Mouse (Mus musculus): ENCODE results near the gene Psmc3.
A peak's percentile ranks its signal among the peaks of the same experiment; 100 is the strongest.
"Not testable (repeated sequence)": the region's sequence is repeated elsewhere in the genome, so short reads cannot be mapped to it uniquely, and the experiment has no call there.

Gene Psmc3

GRCm38 (mm10) chr2:91082844-91083243 lies 29.0 kb downstream of the Psmc3 start:
- DNase-seq = no peak

DNA sequence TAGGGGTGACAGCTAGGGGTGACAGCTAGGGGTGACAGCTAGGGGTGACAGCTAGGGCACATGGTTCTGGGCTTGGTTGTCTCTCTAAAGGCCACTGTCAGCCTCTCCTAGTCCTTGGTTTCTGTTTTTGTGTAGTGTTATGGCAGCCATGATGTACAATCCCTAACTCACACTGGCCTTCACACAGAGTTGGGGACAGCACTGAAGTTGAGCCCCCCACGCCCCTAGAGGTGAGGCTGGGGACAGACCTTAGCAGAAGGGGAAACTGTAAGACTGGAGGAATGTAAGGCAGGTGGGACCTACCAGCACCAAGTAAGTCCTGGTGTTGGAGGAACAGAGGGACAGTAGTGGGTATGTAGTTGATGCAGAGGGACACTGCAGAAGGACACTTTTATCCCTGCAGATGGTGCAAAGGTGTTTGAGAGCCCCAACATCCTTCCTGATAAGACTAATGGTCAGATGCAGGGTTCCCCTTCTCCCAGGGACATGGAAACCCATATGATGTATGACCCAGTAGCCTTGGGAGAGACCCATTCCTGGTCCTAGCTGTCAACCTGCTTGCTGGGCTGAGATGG lies 29.6 kb downstream of the Psmc3 start:
- DNase-seq = no peak

GRCm38 (mm10) chr2:91084179-91084820 lies 30.5 kb downstream of the Psmc3 start:
- no peak for DNase-seq

- DNase-seq = no peak
Measured at GRCm38 (mm10) chr2:91085494-91086391, 31.9 kb downstream of the Psmc3 start.

GRCm38 (mm10) chr2:91086392-91087237 lies 32.8 kb downstream of the Psmc3 start:
- no peak for DNase-seq

GRCm38 (mm10) chr2:91087453-91087852 lies 33.6 kb downstream of the Psmc3 start:
- DNase-seq = no peak

DNA sequence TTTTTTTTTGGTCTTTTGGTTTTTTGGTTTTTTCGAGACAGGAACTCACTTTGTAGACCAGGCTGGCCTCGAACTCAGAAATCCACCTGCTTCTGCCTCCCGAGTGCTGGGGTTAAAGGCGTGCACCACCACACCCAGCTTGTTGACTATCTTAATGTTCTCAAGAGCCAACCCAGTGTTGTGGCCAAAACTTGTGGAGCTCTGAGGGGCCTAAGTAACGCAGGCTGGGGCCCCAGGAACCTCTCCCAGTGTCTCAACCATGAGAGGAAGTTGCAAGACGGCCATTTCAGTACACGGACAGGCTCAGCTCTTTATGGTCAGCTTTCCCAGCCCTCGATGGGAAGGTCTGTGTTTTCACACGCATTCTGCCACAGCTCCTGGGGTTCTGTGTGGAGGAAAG lies 35.2 kb downstream of the Psmc3 start:
- DNase-seq = no peak

DNA sequence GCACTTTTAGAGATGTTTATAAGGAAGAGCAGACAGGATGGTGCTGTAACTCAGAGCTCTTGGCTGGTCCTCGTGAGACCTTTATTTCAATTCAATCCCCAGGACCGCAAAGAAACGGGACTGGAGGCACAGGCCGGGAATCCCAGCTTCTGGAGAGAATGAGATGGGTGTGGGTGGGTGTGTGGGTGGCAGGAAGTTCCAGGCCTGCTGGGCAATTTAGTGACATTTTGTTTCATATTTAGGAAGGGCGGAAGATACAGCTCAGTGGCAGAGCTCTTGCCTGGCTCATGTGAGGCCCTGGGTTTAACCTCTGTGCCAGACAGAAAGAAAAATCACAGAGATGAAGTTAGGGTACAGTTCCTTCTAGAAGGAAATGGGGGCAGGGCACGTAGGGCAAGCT lies 36.4 kb downstream of the Psmc3 start:
- no peak for DNase-seq

- DNase-seq = no peak
Measured at GRCm38 (mm10) chr2:91090827-91091226, 37.0 kb downstream of the Psmc3 start.

DNA sequence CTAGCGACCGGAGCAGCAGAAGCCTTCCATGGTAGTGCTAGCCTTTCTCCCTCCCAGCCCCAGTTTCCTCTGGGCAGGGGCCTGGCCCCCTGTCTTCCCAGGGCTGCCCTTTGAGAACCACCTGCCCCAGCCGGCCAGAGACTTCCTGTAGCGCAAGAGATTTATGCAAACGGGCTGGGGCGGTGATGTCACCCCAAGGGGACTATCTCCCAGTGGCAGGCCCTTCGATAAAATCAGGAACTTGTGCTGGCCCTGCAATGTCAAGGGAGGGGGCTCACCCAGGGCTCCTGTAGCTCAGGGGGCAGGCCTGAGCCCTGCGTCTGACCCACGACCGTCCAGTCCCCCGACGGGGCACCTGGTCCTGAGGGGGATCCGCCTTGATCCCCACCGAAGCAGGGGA lies 42.7 kb downstream of the Psmc3 start:
- DNase-seq = no peak

GRCm38 (mm10) chr2:91097015-91097414 lies 43.2 kb downstream of the Psmc3 start:
- DNase-seq = no peak

GRCm38 (mm10) chr2:91098156-91098555 lies 44.3 kb downstream of the Psmc3 start:
- no peak for DNase-seq

GRCm38 (mm10) chr2:91101124-91101740 lies 47.4 kb downstream of the Psmc3 start:
- peak; percentile 90 for DNase-seq

GRCm38 (mm10) chr2:91108156-91108555 lies 54.3 kb downstream of the Psmc3 start:
- DNase-seq = no peak

GRCm38 (mm10) chr2:91109241-91109640 lies 55.4 kb downstream of the Psmc3 start:
- no peak for DNase-seq

DNA sequence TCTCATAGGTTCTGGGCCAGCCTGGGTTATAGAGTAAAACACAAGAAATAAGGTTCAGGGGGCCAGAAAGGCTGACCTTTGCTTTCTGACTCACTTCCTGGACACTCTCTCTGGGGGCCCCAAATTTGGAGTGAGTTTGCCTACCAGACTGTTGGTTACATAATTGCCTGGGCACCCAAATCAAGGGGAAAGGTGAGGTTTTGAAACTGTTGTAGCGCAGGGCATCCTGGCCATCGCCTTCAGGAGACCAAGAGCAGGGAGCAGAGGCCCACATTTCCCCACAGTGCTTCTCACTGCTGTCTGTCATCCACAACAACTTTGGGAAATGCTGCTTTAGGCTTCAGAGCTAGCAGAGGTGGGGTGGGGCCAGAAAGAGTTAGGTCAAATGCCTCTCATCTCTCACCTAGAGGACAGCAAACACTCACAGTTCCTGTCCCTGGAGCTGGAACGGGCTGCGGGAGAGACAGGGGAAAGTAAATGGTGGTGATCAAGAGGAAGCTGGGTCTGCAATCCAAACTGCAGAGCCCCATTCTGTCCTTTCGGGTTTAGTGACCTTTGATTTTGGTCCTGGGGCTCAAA lies 56.1 kb downstream of the Psmc3 start:
- no peak for DNase-seq

GRCm38 (mm10) chr2:91110429-91110828 lies 56.6 kb downstream of the Psmc3 start:
- DNase-seq = no peak

DNA sequence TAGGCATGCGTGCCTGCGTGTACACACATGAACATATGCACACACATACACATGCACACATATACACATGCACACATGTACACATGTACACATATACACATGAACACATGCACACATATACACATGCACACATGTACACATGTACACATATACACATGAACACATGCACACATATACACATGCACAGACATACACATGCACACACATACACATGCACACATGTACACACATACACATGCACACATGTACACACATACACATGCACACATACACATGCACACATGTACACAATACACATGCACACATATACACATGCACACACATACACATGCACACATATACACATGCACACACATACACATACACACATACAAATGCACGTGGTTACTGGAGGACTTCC lies 58.0 kb downstream of the Psmc3 start:
- not testable (repeated sequence) for DNase-seq

DNA sequence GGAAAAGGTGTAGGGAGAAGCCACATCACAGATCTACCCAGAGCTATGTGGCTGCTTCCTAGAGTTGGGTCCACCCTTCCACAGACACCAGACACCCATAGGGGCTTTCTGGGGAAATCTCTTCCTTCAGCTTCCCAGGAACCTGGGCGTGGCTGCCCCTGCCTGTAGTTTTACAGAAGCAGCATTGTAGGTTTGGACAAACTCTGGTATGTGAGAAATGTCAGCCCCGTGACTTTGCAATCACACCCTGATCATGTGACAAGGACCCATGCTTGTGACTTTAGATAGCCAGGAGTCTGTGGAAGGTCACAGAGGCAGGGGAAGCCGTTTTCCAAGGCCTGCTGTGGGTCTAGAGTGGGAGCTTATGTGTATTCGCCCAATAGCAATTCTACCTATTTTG lies 58.7 kb downstream of the Psmc3 start:
- DNase-seq = no peak

DNA sequence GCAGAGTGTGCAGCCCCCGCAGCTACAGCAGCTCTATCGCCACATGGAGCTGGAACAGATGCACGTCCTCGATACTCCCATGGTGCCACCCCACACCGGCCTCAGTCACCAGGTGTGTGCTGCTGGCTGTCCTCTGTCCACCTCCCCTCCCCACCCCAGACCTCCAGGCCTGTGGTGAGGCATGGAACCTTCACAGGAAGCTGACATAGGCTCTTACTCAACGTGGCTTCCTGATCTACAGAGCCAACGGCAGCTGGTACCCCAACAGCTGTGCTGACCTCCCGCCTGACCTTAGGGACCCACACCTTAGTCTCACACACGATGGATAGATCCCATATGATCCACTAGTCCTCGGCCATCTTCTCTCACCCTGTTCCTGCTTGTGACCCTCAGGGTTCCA lies 59.5 kb downstream of the Psmc3 start:
- no peak for DNase-seq

- DNase-seq = no peak
Measured at GRCm38 (mm10) chr2:91113852-91114251, 60.0 kb downstream of the Psmc3 start.
